Mouse (Mus musculus): ENCODE data around the gene Dbn1.

Dbn1 gene

DNA sequence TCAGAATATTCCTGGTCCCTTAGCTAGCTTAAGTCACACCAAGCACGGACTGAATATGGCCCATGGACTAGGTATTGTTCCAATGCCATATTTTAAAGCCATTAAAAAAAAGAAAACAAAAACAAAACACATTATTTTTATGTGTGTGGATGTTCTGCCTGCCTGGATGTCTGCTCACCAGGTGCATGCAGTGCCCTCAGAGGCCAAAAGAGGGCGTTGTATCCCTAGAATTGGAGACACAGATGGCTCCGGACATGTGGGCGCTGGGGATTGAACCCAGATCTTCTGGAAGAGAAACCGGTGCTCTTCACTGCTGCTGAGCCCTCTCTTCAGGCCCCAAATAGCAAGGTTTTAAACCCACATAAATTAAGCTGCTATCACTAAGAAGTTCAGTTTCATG is 9.9 kb downstream of the Dbn1 start:
- no peak for DNase-seq (ENCODE audit: low spot score)

DNA sequence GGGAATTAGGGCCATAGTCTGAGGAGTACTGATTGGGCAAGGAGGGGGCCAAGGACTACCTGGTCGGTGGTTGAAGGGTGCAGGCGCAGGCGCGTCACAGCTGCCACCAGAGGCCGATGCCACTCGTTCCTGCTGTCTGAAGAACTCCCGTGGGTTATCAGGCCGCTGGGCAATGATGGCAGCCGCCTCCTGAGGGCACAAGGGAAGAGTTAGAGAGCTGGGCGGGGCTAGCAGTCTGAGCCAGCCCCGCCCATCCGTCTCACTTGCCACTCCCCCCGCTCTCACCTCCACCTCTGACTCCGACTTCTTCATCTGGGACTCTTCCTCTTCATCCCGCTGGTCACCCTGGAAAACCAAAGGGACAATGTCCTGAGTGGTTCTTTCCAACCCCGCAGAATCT is 10.4 kb downstream of the Dbn1 start:
- DNase-seq (ENCODE audit: low spot score) = no peak

GRCm38 (mm10) chr13:55476256-55476655 is 11.7 kb downstream of the Dbn1 start:
- no peak for DNase-seq (ENCODE audit: low spot score)

GRCm38 (mm10) chr13:55475750-55476149 is 12.2 kb downstream of the Dbn1 start:
- no peak for DNase-seq (ENCODE audit: low spot score)

DNA sequence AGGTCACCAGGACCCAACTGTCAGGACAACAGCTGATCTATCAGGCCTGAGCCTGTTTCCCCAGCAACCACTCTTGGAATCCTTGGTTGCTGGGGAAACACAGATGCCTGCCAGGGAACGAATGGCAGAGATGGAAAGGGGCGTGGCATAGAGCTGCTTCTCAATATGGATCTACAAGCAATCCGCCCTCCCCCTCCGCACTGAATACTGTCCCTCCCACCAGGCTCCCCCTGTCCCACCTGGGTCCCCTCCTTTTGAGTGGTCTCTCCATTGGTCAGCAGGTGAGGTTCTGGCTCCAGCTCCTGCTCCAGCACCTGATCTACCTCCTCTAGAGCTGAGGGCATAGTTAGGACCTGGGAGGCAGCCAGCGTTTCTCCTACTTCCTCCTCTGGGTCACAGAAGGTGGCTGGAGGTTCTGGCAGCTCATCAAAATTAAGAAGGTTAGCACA is 13.3 kb downstream of the Dbn1 start:
- DNase-seq (ENCODE audit: low spot score) = no peak

GRCm38 (mm10) chr13:55473961-55474360 is 13.9 kb downstream of the Dbn1 start:
- DNase-seq (ENCODE audit: low spot score) = no peak

GRCm38 (mm10) chr13:55473076-55473831 is 14.7 kb downstream of the Dbn1 start:
- no peak for DNase-seq (ENCODE audit: low spot score)

DNA sequence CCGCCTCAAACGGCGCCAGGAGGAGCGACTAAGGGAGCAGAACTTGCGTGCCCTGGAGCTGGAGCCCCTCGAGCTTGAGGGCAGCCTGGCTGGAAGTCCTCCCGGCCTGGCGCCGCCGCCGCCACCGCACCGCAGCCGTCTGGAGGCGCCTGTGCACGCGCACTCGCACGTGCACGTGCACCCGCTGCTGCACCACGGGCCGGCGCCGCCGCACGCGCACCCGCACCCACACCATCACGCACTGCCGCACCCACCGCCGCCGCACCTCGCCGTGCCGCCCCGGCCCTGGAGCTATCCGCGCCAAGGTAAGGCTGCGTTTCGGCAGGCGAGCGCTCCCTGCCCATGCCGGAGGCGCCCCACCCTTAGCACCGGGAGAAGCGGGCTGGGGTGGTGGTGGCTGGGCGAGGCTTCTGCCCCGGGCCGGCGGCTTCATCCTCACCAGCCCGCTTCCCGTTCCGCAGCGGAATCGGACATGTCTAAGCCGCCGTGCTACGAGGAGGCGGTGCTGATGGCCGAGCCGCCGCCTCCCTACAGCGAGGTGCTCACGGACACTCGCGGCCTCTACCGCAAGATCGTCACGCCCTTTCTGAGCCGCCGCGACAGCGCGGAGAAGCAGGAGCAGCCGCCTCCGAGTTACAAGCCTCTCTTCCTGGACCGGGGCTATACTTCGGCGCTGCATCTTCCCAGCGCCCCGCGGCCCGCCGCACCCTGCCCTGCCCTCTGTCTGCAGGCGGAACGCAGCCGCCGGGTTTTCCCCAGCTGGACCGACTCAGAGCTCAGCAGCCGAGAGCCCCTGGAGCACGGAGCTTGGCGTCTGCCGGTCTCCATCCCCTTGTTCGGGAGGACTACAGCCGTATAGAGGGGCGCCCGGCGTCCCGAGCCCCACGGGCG is 15.5 kb downstream of the Dbn1 start:
- peak; percentile 59 for DNase-seq (ENCODE audit: low spot score)

GRCm38 (mm10) chr13:55471819-55472131 is 16.1 kb downstream of the Dbn1 start:
- no peak for DNase-seq (ENCODE audit: low spot score)

DNA sequence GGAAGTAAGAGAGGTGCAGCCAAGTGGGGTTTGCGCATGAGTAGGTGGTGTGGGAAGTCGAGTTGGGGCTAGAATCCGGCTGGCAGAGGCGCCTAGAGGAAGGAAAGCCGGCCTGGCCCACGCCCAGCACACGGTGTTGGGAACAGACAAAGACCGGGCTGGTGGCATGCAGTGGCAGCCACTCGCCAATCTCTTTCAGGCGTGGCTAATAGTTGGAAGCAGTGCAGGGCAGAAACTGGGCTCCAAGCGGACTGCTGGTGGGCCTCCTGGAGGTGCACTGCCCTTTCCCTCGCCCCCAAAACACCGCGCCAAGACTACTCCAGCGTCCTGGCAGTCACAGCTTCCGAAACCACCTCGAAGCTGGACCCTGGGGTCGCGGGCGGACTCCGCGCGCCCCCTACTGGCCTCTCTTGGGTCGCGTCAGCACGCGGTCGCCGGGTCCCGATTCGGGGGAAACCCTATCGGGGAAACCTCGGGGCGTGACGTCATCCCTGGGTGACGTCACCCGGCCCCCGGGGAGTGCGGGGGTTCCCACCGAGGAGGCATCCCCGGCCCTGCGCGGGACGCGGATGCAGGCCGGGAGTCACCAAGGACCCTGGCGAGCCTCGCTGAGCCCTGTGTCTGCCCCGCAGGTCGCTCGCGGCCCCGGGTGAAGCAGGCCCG is 16.6 kb downstream of the Dbn1 start:
- DNase-seq (ENCODE audit: low spot score) = peak; percentile 84

GRCm38 (mm10) chr13:55470372-55470771 is 17.5 kb downstream of the Dbn1 start:
- DNase-seq (ENCODE audit: low spot score) = no peak

GRCm38 (mm10) chr13:55468851-55469560 is 18.9 kb downstream of the Dbn1 start:
- peak; percentile 56 for DNase-seq (ENCODE audit: low spot score)

GRCm38 (mm10) chr13:55465830-55466440 is 22.0 kb downstream of the Dbn1 start:
- DNase-seq (ENCODE audit: low spot score) = no peak

- no peak for DNase-seq (ENCODE audit: low spot score)
Measured at GRCm38 (mm10) chr13:55465184-55465583, 22.7 kb downstream of the Dbn1 start.

GRCm38 (mm10) chr13:55464027-55464884 is 23.7 kb downstream of the Dbn1 start, which contains the start of gene Prr7:
TSS of gene Prr7 (plus strand) at chr13:55464267.
- DNase-seq (ENCODE audit: low spot score) = peak; percentile 59

GRCm38 (mm10) chr13:55463399-55464026 is 24.4 kb downstream of the Dbn1 start:
- no peak for DNase-seq (ENCODE audit: low spot score)

GRCm38 (mm10) chr13:55462965-55463364 is 24.9 kb downstream of the Dbn1 start:
- no peak for DNase-seq (ENCODE audit: low spot score)

- DNase-seq (ENCODE audit: low spot score) = no peak
Measured at GRCm38 (mm10) chr13:55451785-55452549, 35.9 kb downstream of the Dbn1 start.

DNA sequence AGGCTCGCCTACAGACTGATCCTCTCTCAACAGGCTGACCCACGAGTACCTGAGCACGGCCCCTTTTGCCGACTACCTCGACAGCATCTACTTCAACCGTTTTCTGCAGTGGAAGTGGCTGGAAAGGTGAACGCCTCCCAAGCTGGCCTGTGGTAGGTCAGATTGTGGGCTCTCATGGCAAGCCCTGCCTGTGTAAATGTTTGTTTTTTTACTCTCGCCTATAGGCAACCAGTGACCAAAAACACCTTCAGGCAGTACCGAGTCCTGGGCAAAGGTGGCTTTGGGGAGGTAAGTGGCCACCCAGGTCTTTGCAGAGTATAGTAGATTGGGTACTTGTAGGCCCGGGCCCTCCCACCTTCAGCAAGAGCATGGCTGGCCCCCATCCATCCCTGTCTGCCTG is 36.6 kb downstream of the Dbn1 start:
- no peak for DNase-seq (ENCODE audit: low spot score)

All from ovary, postnatal 36 days (tissue).